Mouse (Mus musculus): ENCODE data around the gene Ikbkg.
"Not testable (repeated sequence)": the region's sequence is repeated elsewhere in the genome, so short reads cannot be mapped to it uniquely, and the experiment has no call there.

The Ikbkg gene

GRCm38 (mm10) chrX:74392535-74393443 lies at the start of gene Ikbkg, which contains the start of gene Fam3a:
Ikbkg (plus strand) TSS chrX:74393290.
Fam3a (minus strand) TSS chrX:74393272.
- DNase-seq: peak; percentile 99

- no peak for DNase-seq
Measured at GRCm38 (mm10) chrX:74352645-74353466, 40.2 kb upstream of the Ikbkg start.

GRCm38 (mm10) chrX:74353467-74353770 lies 39.7 kb upstream of the Ikbkg start, which contains the start of gene Lage3:
Lage3 (minus strand) TSS chrX:74353618.
- DNase-seq: peak; percentile 99

GRCm38 (mm10) chrX:74357069-74357468 lies 36.0 kb upstream of the Ikbkg start:
- not testable (repeated sequence) for DNase-seq

GRCm38 (mm10) chrX:74359171-74359570 lies 33.9 kb upstream of the Ikbkg start:
- no peak for DNase-seq

GRCm38 (mm10) chrX:74367512-74367911 lies 25.6 kb upstream of the Ikbkg start:
- DNase-seq: peak; percentile 70

GRCm38 (mm10) chrX:74368209-74368909 lies 24.7 kb upstream of the Ikbkg start:
- peak; percentile 97 for DNase-seq

- peak; percentile 99 for DNase-seq
Measured at GRCm38 (mm10) chrX:74372888-74373549, 20.1 kb upstream of the Ikbkg start, which contains the start of the genes Ubl4a and Slc10a3. Ubl4a (minus strand) TSS chrX:74373218. Slc10a3 (minus strand) TSS chrX:74373349.

GRCm38 (mm10) chrX:74384451-74384850 lies 8.6 kb upstream of the Ikbkg start:
- DNase-seq: no peak

GRCm38 (mm10) chrX:74388153-74388552 lies 4.9 kb upstream of the Ikbkg start:
- DNase-seq: no peak

- DNase-seq: no peak
Measured at GRCm38 (mm10) chrX:74400136-74400535, 7.0 kb downstream of the Ikbkg start.

- DNase-seq: no peak
Measured at GRCm38 (mm10) chrX:74408340-74408739, 15.2 kb downstream of the Ikbkg start.

- peak; percentile 95 for DNase-seq
Measured at GRCm38 (mm10) chrX:74413377-74413776, 20.3 kb downstream of the Ikbkg start.

GRCm38 (mm10) chrX:74424443-74424842 lies 31.4 kb downstream of the Ikbkg start:
- peak; percentile 89 for DNase-seq

- peak; percentile 93 for DNase-seq
Measured at GRCm38 (mm10) chrX:74425195-74425594, 32.1 kb downstream of the Ikbkg start.

- peak; percentile 80 for DNase-seq
Measured at GRCm38 (mm10) chrX:74426256-74426655, 33.2 kb downstream of the Ikbkg start.

GRCm38 (mm10) chrX:74427116-74427515 lies 34.0 kb downstream of the Ikbkg start:
- peak; percentile 83 for DNase-seq

GRCm38 (mm10) chrX:74428146-74428825 lies 35.2 kb downstream of the Ikbkg start:
- no peak for DNase-seq

- peak; percentile 99 for DNase-seq
Measured at GRCm38 (mm10) chrX:74428826-74429276, 35.8 kb downstream of the Ikbkg start, which contains the start of gene G6pdx. G6pdx (minus strand) TSS chrX:74429194.

GRCm38 (mm10) chrX:74429290-74429821 lies 36.3 kb downstream of the Ikbkg start:
- peak; percentile 98 for DNase-seq

Measured in heart, adult 11 months (tissue).